Mouse (Mus musculus) megakaryocyte, embryonic 14.5 days (primary cell): ENCODE data around the gene Mrpl54.

Experiments
- FLI1 ChIP-seq: IDR thresholded peaks from 2 replicates; pipeline ENCODE4 v1.6.1; 2012; ENCODE audit warnings: low read length, inconsistent platforms, mixed read lengths
- GATA1 ChIP-seq: IDR thresholded peaks from 3 replicates; pipeline ENCODE4 v1.6.1; 2012; ENCODE audit warnings: mixed read lengths, low read length, inconsistent platforms, borderline replicate concordance

- TF ChIP-seq GATA1 (no peak), FLI1 (no peak)
These were observed 18.9 kb downstream of the Mrpl54 start for GRCm38 (mm10) chr10:81247804-81248203.
